Mouse (Mus musculus): ENCODE results near the gene Grid2.

- no peak for TF ChIP-seq ZKSCAN1 (IDR thresholded peaks at IDR 0.05; ENCODE audit: low read depth, low read length)
- no peak for TF ChIP-seq ZMIZ1 (IDR thresholded peaks at IDR 0.05; ENCODE audit: low read depth, low read length)
- no peak for TF ChIP-seq CTCF (IDR thresholded peaks at IDR 0.05 in 2 of 3, conservative IDR thresholded peaks at IDR 0.05 in 1 of 3; ENCODE audit: control insufficient read depth in 1 of 3, insufficient read depth in 1 of 3, low read depth in 2 of 3, low read length in 3 of 3, poor library complexity in 1 of 3, severe bottlenecking in 1 of 3)
- TF ChIP-seq RCOR1 (IDR thresholded peaks at IDR 0.05; ENCODE audit: low read depth, low read length), result no peak
- TF ChIP-seq MEF2A (IDR thresholded peaks at IDR 0.05; ENCODE audit: extremely low read depth, insufficient replicate concordance, low read depth, low read length, poor library complexity, severe bottlenecking), result no peak
- no peak for TF ChIP-seq TBP (IDR thresholded peaks at IDR 0.05; ENCODE audit: low read depth, low read length)
- no peak for TF ChIP-seq ZC3H11A (IDR thresholded peaks at IDR 0.05; ENCODE audit: low read depth, low read length)
- no peak for TF ChIP-seq SMC3 (IDR thresholded peaks at IDR 0.05; ENCODE audit: low read depth, low read length)
- TF ChIP-seq EP300 (IDR thresholded peaks at IDR 0.05; ENCODE audit: low read depth in 1 of 2, low read length in 2 of 2), result no peak
These were observed 1042.0 kb downstream of the Grid2 start for GRCm38 (mm10) chr6:64297633-64298032.

Measured in MEL (cell line).